Mouse (Mus musculus): ENCODE measurements around the gene Phactr3.
"Not testable (repeated sequence)": the region's sequence is repeated elsewhere in the genome, so short reads cannot be mapped to it uniquely, and the experiment has no call there.

The Phactr3 gene

GRCm38 (mm10) chr2:178329551-178329950 lies 210.8 kb downstream of the Phactr3 start:
- DNase-seq (ENCODE audit: low spot score), result no peak

- peak; percentile 14 for DNase-seq (ENCODE audit: low spot score)
Observed at GRCm38 (mm10) chr2:178329986-178330385, 211.2 kb downstream of the Phactr3 start.

GRCm38 (mm10) chr2:178337878-178338277 lies 219.1 kb downstream of the Phactr3 start:
- peak; percentile 52 for DNase-seq (ENCODE audit: low spot score)

- no peak for DNase-seq (ENCODE audit: low spot score)
Observed at GRCm38 (mm10) chr2:178339044-178339443, 220.3 kb downstream of the Phactr3 start.

GRCm38 (mm10) chr2:178342105-178342504 lies 223.3 kb downstream of the Phactr3 start:
- DNase-seq (ENCODE audit: low spot score), result not testable (repeated sequence)

- DNase-seq (ENCODE audit: low spot score), result no peak
Observed at GRCm38 (mm10) chr2:178342597-178342996, 223.8 kb downstream of the Phactr3 start.

All from embryo, embryonic 10.5 days (tissue).